Mouse (Mus musculus) liver, adult 2 months (tissue): Measurements from ENCODE around the gene Apobec2.

Source experiments
- CTCF ChIP-seq: fragments of 200-500 bp; IDR thresholded peaks from 2 replicates; pipeline ENCODE4 v1.5.1; 2011; ENCODE audit warnings: low read depth, low read length, control low read depth
- POLR2A ChIP-seq: fragments of 200-500 bp; IDR thresholded peaks from 2 replicates; pipeline ENCODE4 v1.6.1; 2011; ENCODE audit warnings: low read length, control low read depth; ENCODE audit not compliant: insufficient read depth; ENCODE audit errors: extremely low read depth

DNA sequence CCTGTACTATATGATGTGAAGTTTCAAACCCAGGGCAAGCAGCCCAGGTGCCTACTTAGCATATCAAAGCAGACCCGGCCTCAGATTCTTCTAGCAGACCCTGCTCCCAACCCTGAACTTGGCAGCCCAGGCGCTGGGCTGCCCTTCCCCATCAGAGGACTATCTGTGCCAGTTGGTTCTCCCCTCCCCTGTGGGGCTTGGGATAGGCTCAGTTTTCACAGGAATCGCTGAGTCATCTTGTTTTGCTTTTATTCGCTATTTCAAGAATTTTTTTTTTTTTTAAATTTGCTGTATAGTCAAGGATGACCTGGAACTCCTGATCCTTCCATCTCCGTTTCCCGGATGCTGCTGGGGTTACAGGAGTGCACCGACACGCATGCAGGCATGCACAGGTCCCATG lies 14.9 kb upstream of the Apobec2 start:
- TF ChIP-seq CTCF (no peak), POLR2A (no peak)
